Mouse (Mus musculus): ENCODE data around the gene Hoxa4.

GRCm38 (mm10) chr6:52159164-52159761, 32.3 kb downstream of the Hoxa4 start:
- TF ChIP-seq CTCF (IDR thresholded peaks at IDR 0.05; ENCODE audit: extremely low read depth, insufficient read depth, low read length) (no peak), POLR2A (IDR thresholded peaks at IDR 0.05; ENCODE audit: extremely low read depth, insufficient read depth, low read length) (no peak)
